Mouse (Mus musculus): ENCODE results near the gene Hddc3. TPM values are rescaled to one million over a fixed set of nuclear protein-coding genes. Genes with fewer than 3 reads are reported as not detected.
"Not testable (repeated sequence)": the region's sequence is repeated elsewhere in the genome, so short reads cannot be mapped to it uniquely, and the experiment has no call there.

Hddc3 gene
- polyA plus RNA-seq, 1 experiment = 57.7 TPM

DNA sequence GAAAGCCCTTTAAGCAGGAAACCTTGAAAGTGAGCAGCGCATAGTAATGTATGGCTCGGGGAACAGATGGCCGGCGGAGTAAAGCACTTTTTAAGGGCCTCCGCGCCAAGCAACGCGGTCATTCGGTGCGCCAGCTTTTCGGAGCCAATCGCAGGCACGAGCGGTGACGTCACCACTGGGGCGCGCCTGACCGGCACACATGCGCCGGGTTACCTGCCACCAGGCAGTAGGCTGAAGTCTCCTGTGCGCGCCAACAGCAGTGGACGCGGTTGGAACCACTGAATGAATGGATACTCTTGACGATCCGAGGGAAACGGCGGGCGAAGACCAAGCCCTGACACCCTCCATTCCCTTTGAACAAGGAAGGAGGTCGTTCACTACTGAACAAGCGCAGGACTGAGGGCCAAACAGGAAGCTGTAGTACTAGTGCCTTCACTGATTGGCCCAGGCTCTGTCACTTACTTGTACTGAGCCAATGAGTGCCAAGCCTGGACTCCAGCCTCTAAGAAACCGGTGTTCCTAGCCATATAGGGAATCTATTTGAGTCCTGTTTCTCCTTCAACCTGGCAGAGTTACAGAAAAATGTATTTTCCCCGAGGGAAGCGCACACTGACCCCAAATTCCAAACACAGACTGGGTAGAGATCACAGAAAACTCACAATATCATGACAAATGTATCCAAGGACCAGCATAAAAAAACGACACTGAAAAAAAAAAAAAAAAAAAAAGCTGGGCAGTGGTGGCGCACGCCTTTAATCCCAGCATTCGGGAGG, 18.7 kb upstream of the Hddc3 start, which contains the start of gene Rccd1:
Rccd1 (minus strand) TSS at position 412 of the 773 bp plus-strand sequence.
- H3K27ac ChIP-seq (ENCODE audit: insufficient read depth, low read length) = peak within 1 kb of the TSS; percentile 82
- 2% methylated on average over 38 of the region's 38 CpGs for WGBS
- TF ChIP-seq POLR2A (IDR thresholded peaks at IDR 0.05; ENCODE audit: borderline replicate concordance, insufficient read depth, low read length) (peak; percentile 89), CTCF (IDR thresholded peaks at IDR 0.05; ENCODE audit: borderline replicate concordance, insufficient read depth, low read depth, low read length) (no peak)
- DNase-seq = peak; percentile 97 to 98
- H3K4me3 ChIP-seq (replicated peaks; ENCODE audit: insufficient read depth, low read depth, low read length) = peak within 1 kb of the TSS; percentile 77
- peaks cover 2% of the 10 kb centered on the region; the same call in 1 of the 2 replicates for H3K4me1 ChIP-seq (ENCODE audit: control insufficient read depth, insufficient read depth, low read length)
- H3K27me3 ChIP-seq (ENCODE audit: control insufficient read depth, insufficient read depth, low read length) = no peaks in the 10 kb centered on the region

DNA sequence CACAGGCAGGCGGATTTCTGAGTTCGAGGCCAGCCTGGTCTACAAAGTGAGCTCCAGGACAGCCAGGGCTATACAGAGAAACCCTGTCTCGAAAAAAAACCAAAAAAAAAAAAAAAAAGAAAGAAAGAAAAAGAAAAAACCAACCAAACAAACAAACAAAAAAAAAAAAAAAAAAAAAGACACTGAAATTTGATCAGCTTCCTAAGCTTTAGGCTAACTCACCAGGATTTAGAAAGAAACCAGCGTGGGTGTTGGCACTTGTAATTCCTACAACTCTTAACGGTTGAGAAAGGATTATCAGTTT, 18.1 kb upstream of the Hddc3 start:
- 38% methylated on average over 5 of the region's 5 CpGs for whole genome bisulfite sequencing
- not testable (repeated sequence) for H3K4me3 ChIP-seq (replicated peaks; ENCODE audit: insufficient read depth, low read depth, low read length)

DNA sequence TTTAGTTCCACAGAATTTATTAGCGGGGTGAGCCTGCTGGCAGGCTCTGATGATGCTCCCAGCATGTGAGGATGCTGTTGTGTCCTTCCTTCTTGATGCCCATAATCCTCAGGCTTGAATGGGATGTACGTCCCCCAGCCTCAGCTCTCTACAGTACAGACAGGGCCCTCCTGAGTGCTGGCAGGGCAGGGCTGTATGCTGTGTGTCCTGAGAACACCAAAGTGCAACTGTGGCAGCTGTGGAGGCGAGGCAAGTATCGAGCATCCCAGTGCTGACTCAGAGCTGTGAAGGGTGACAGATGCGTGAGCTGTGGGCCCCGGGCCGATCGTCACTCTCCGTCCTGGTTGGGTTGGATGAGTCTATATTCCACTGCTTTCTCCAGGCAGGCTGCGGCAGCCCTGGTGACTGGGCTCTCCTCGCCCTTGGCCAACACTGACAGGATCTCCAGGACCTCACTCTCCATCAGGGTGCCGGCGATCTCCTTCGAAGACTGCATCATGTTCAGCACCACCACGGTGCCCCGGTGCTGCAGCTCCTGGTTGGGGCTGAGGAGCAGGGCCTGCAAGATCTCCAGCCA, 17.5 kb upstream of the Hddc3 start:
- H3K27ac ChIP-seq (ENCODE audit: insufficient read depth, low read length) = no peak overlapping the region

More for the DNA sequence above, 18.1 kb upstream of the Hddc3 start:
- DNase-seq; H3K27me3 ChIP-seq (ENCODE audit: control insufficient read depth, insufficient read depth, low read length); H3K27ac ChIP-seq (ENCODE audit: insufficient read depth, low read length); H3K4me1 ChIP-seq (ENCODE audit: control insufficient read depth, insufficient read depth, low read length): not testable (repeated sequence)

DNA sequence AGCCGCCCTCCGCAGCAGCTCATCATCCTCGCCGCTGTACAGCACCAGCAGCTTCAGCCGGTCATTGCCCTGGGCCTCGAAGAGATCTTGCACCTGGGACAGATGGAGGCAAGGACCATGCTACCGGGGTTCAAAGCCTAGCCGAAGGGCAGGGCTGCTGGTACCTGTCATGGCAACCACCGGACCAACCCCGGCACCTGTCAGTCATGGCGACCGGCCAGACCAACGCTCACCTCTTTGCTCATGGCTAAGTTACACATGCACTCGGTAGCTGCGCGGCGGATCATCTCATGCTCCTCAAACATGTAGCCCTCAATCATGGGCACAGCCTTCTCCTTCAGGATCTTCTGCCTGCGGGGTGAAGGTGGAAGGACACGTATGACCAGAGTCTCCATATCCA, 16.8 kb upstream of the Hddc3 start:
- Histone ChIP-seq H3K4me3 (replicated peaks; ENCODE audit: insufficient read depth, low read depth, low read length) (no peak overlapping the region), H3K27me3 (ENCODE audit: control insufficient read depth, insufficient read depth, low read length) (no peaks in the 10 kb centered on the region), H3K27ac (ENCODE audit: insufficient read depth, low read length) (no peak overlapping the region), H3K4me1 (ENCODE audit: control insufficient read depth, insufficient read depth, low read length) (peaks cover 14% of the 10 kb centered on the region)
- no peak for TF ChIP-seq CTCF (IDR thresholded peaks at IDR 0.05; ENCODE audit: borderline replicate concordance, insufficient read depth, low read depth, low read length)
- no peak for TF ChIP-seq POLR2A (IDR thresholded peaks at IDR 0.05; ENCODE audit: borderline replicate concordance, insufficient read depth, low read length)
- whole genome bisulfite sequencing = 89% methylated on average over 19 of the region's 19 CpGs
- no peak for DNase-seq

More for the DNA sequence above, 17.5 kb upstream of the Hddc3 start:
- Histone ChIP-seq H3K4me3 (replicated peaks; ENCODE audit: insufficient read depth, low read depth, low read length) (no peak overlapping the region), H3K4me1 (ENCODE audit: control insufficient read depth, insufficient read depth, low read length) (peaks cover 8% of the 10 kb centered on the region), H3K27me3 (ENCODE audit: control insufficient read depth, insufficient read depth, low read length) (no peaks in the 10 kb centered on the region)
- no peak for DNase-seq
- TF ChIP-seq POLR2A (IDR thresholded peaks at IDR 0.05; ENCODE audit: borderline replicate concordance, insufficient read depth, low read length) (no peak), CTCF (IDR thresholded peaks at IDR 0.05; ENCODE audit: borderline replicate concordance, insufficient read depth, low read depth, low read length) (no peak)
- 88% methylated on average over 16 of the region's 16 CpGs for WGBS

DNA sequence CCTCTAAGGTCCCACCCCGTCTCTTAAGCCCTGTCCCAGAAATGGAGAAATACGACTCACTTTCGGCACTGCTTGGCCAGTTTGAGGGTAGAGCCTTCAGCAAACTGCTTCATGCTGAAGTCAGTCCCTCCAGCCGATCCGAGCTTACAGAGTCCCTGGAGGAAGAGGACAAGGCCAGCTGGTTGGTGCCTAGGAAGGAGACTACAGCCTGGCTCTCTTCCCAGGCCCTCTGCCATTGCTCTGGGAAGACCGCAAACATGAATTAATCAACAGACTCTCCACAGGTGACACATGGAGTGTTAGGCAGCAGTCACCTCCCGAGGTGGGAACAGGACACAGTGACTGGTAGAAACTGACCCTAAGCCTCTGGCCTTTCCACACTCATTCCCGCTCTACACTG, 12.6 kb upstream of the Hddc3 start:
- Histone ChIP-seq H3K27ac (ENCODE audit: insufficient read depth, low read length) (no peak overlapping the region), H3K27me3 (ENCODE audit: control insufficient read depth, insufficient read depth, low read length) (no peaks in the 10 kb centered on the region), H3K4me1 (ENCODE audit: control insufficient read depth, insufficient read depth, low read length) (peaks cover 28% of the 10 kb centered on the region), H3K4me3 (replicated peaks; ENCODE audit: insufficient read depth, low read depth, low read length) (no peak overlapping the region)
- TF ChIP-seq POLR2A (IDR thresholded peaks at IDR 0.05; ENCODE audit: borderline replicate concordance, insufficient read depth, low read length) (no peak), CTCF (IDR thresholded peaks at IDR 0.05; ENCODE audit: borderline replicate concordance, insufficient read depth, low read depth, low read length) (no peak)
- 34% methylated on average over 8 of the region's 8 CpGs for WGBS
- peak; percentile 60 to 76 for DNase-seq

DNA sequence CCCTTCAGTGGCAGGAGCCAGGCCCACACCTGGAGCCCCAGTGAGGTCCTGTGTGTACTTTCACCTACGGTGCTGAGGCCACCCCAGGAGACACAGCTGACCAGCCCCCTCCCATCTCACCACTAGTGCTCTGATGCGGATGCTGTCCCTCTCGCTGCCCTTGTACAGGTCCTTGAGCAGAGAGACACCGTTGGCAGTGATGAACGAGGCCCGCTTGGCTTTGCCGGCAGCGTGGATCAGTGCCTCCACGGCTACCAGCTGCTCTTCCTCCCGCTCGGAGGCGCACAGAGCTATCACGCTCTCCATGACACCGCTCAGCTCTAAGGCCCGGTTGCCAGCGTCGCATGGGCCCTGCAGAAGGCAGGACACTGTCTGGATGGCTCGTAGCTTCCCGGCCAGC, 11.5 kb upstream of the Hddc3 start:
- Histone ChIP-seq H3K4me1 (ENCODE audit: control insufficient read depth, insufficient read depth, low read length) (peaks cover 34% of the 10 kb centered on the region), H3K27ac (ENCODE audit: insufficient read depth, low read length) (no peak overlapping the region), H3K27me3 (ENCODE audit: control insufficient read depth, insufficient read depth, low read length) (no peaks in the 10 kb centered on the region), H3K4me3 (replicated peaks; ENCODE audit: insufficient read depth, low read depth, low read length) (no peak overlapping the region)
- TF ChIP-seq POLR2A (IDR thresholded peaks at IDR 0.05; ENCODE audit: borderline replicate concordance, insufficient read depth, low read length) (no peak), CTCF (IDR thresholded peaks at IDR 0.05; ENCODE audit: borderline replicate concordance, insufficient read depth, low read depth, low read length) (no peak)
- WGBS = 60% methylated on average over 19 of the region's 19 CpGs
- no peak for DNase-seq

DNA sequence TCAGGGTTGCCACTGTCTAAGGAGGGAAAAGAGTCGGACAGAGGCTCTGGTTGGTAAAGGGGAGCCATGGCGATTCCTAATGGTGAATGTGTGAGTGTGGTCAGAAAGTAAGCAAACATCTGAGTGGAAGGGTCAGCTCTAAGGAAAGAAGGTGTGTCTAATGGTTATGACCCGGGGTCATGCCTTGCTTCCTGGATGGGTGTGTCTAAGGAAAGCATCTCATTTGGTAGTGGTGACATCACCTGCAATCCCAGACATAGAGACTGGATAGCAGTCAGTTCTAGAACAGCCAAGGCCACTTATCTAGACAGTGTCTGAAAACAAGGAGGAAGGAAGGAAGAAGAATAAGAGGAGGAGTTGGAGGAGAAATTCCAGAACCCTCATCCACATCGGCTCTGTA, 8.1 kb upstream of the Hddc3 start:
- Histone ChIP-seq H3K4me3 (replicated peaks; ENCODE audit: insufficient read depth, low read depth, low read length) (no peak overlapping the region), H3K27ac (ENCODE audit: insufficient read depth, low read length) (no peak overlapping the region), H3K27me3 (ENCODE audit: control insufficient read depth, insufficient read depth, low read length) (no peaks in the 10 kb centered on the region), H3K4me1 (ENCODE audit: control insufficient read depth, insufficient read depth, low read length) (peaks cover 42% of the 10 kb centered on the region)
- TF ChIP-seq CTCF (IDR thresholded peaks at IDR 0.05; ENCODE audit: borderline replicate concordance, insufficient read depth, low read depth, low read length) = no peak
- TF ChIP-seq POLR2A (IDR thresholded peaks at IDR 0.05; ENCODE audit: borderline replicate concordance, insufficient read depth, low read length) = no peak
- DNase-seq = no peak
- whole genome bisulfite sequencing = 89% methylated on average over 4 of the region's 4 CpGs

DNA sequence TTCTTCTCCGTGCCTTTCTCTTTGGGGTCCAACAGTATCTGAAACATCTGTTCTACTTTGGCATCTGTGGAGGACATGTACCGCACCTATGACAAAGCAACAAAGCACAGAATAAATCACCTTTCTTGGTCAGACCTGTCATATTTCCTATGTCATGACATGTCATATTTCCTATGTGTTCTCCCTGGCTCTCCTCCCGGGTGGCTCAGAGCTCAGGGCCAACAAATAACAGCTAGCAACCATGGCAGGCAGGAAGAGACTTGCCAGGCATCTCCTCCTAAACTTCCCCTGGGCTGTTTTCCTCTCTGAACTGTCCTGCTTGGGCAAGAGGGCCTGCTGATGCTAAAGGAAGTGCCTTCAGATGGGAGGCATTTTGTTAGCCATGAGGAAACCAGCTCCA, 6.0 kb upstream of the Hddc3 start:
- no peak for DNase-seq
- Histone ChIP-seq H3K27ac (ENCODE audit: insufficient read depth, low read length) (no peak overlapping the region), H3K4me3 (replicated peaks; ENCODE audit: insufficient read depth, low read depth, low read length) (no peak overlapping the region), H3K4me1 (ENCODE audit: control insufficient read depth, insufficient read depth, low read length) (peaks cover 23% of the 10 kb centered on the region), H3K27me3 (ENCODE audit: control insufficient read depth, insufficient read depth, low read length) (no peaks in the 10 kb centered on the region)
- no peak for TF ChIP-seq CTCF (IDR thresholded peaks at IDR 0.05; ENCODE audit: borderline replicate concordance, insufficient read depth, low read depth, low read length)
- no peak for TF ChIP-seq POLR2A (IDR thresholded peaks at IDR 0.05; ENCODE audit: borderline replicate concordance, insufficient read depth, low read length)
- WGBS = 62% methylated on average over 3 of the region's 3 CpGs
